ENCODE assay signal across 8 mouse cellular contexts in genomic region chr11:8663444-8664392, GRCm38 (mm10). TPM values are rescaled to one million over a fixed set of nuclear protein-coding genes. Genes with fewer than 3 reads are reported as not detected.
DNase-seq lines count a peak whose midpoint lies in the region; ATAC-seq and TF ChIP-seq lines count a peak whose summit lies in the region.

No protein-coding gene starts in this region.

- peak in 1 of 2 experiments; percentile 29 for DNase-seq in left cerebral cortex, adult 2 months (ENCODE audit: extremely low spot score in 1 of 2, low spot score in 2 of 2)
- DNase-seq in left cerebral cortex, postnatal 25 days (ENCODE audit: low spot score in 2 of 2): no peak
- peak; percentile 67 for DNase-seq in embryo, embryonic 10 days (ENCODE audit: low spot score)
- DNase-seq in heart, adult 18-20 months: peak; percentile 64 to 76
- DNase-seq in kidney, adult 18-20 months: peak; percentile 86
- peak; percentile 82 for DNase-seq in lung, embryonic 14.5 days
- peak; percentile 48 to 60 for DNase-seq in urinary bladder, postnatal 36 days (ENCODE audit: low spot score in 2 of 2)

- H3K36me3 ChIP-seq in lung, embryonic 14.5 days (ENCODE audit: insufficient read depth): peaks cover 6% of the 10 kb centered on the region; the same call in 1 of the 2 replicates

- peaks cover 29% of the 10 kb centered on the region for H3K4me1 ChIP-seq in lung, embryonic 14.5 days (ENCODE audit: insufficient read depth)
- peaks cover 17% of the 10 kb centered on the region for H3K4me1 ChIP-seq in olfactory bulb, adult 2 months (ENCODE audit: control insufficient read depth, insufficient read depth, low read length)

- H3K9ac ChIP-seq in lung, embryonic 14.5 days: peak overlapping the region; percentile 96

- peak; percentile 69 for ATAC-seq in lung, embryonic 14.5 days (ENCODE audit: insufficient read depth)

- H3K27ac ChIP-seq in left cerebral cortex, adult 2 months: peak overlapping the region; percentile 73
- peak overlapping the region; percentile 98 for H3K27ac ChIP-seq in lung, embryonic 14.5 days (ENCODE audit: low read depth)
- H3K27ac ChIP-seq in olfactory bulb, adult 2 months (ENCODE audit: insufficient read depth, low read depth, low read length): no peak overlapping the region

- intact Hi-C loops in left cerebral cortex, adult 2 months (cut with DNase I): loop anchor here (5.0 kb wide), 1 partner anchor 199 kb away; no protein-coding TSS in a partner anchor
- intact Hi-C loops in left cerebral cortex, postnatal 25 days (cut with DNase I): loop anchor here (5.0 kb wide), 2 partner anchors 116 to 199 kb away; no protein-coding TSS in a partner anchor

- no peaks in the 10 kb centered on the region for H3K27me3 ChIP-seq in lung, embryonic 14.5 days (ENCODE audit: insufficient read depth, low read length)

- H3K9me3 ChIP-seq in lung, embryonic 14.5 days (ENCODE audit: low read depth, low read length): no peaks in the 10 kb centered on the region

- WGBS in lung, embryonic 14.5 days: 2% methylated on average over 49 of the region's 52 CpGs
- WGBS in olfactory bulb, adult 2 months: 4% methylated on average over 52 of the region's 52 CpGs

- TF ChIP-seq CTCF in left cerebral cortex, adult 2 months (IDR thresholded peaks at IDR 0.05): no peak
- TF ChIP-seq CTCF in lung, embryonic 14.5 days (IDR thresholded peaks at IDR 0.05; ENCODE audit: low read depth): no peak
- no peak for TF ChIP-seq CTCF in olfactory bulb, adult 2 months (IDR thresholded peaks at IDR 0.05; ENCODE audit: insufficient read depth, low read depth, low read length)

- peak overlapping the region; percentile 87 for H3K4me2 ChIP-seq in lung, embryonic 14.5 days

- H3K4me3 ChIP-seq in left cerebral cortex, adult 2 months: peak overlapping the region; percentile 67
- peak overlapping the region; percentile 86 for H3K4me3 ChIP-seq in lung, embryonic 14.5 days (ENCODE audit: low read depth, low read length)
- H3K4me3 ChIP-seq in olfactory bulb, adult 2 months (ENCODE audit: insufficient read depth, low read depth, low read length): peak overlapping the region; percentile 66

- TF ChIP-seq POLR2A in olfactory bulb, adult 2 months (IDR thresholded peaks at IDR 0.05; ENCODE audit: insufficient read depth, low read depth, low read length): no peak

RNA-seq across cellular contexts. Expression of gene Tns3, which starts 0.6 kb away (rescaled TPM):
- 10 to 100 TPM; 33.6 to 40.1 TPM for total RNA-seq in left cerebral cortex, adult 2 months (2021)
- 10 to 100 TPM; 34.9 to 38.3 TPM for total RNA-seq in left cerebral cortex, postnatal 25 days (2021)
- 10 to 100 TPM; 22.3 to 23.2 TPM for total RNA-seq in heart, adult 18-20 months (2021)
- polyA plus RNA-seq in lung, embryonic 14.5 days (2014; fragmentation: Nextera tagmentation; extraction: Ambion mirVana): 34.7 and 41.0 TPM in 2 replicates
- polyA plus RNA-seq in olfactory bulb, adult 2 months (2012; ENCODE audit: insufficient read depth, insufficient read length, low replicate concordance, missing spikeins): not detected in 2 replicates

Comparison
In these comparisons a context has a peak if more than half of its experiments do, and no peak if none do; other contexts are left out.
1. DNase-seq: peak in embryo, embryonic 10 days (single experiment), heart, adult 18-20 months (2 of 2), kidney, adult 18-20 months (single experiment), lung, embryonic 14.5 days (single experiment) and urinary bladder, postnatal 36 days (2 of 2); none in left cerebral cortex, postnatal 25 days (0 of 2).
2. Peak in every context shown above with its lines, with median percentiles within 50 percentile points of each other: H3K4me3 ChIP-seq.